Mouse (Mus musculus): Measurements from ENCODE around the gene Cops9. TPM values are rescaled to one million over a fixed set of nuclear protein-coding genes. Genes with fewer than 3 reads are reported as not detected.

Cops9 gene
- polyA plus RNA-seq, 1 experiment, result 507 TPM

GRCm38 (mm10) chr1:92617488-92617887, 24.3 kb downstream of the Cops9 start, which contains the start of gene Olfr12:
TSS of gene Olfr12 (plus strand) at chr1:92617788.
- peak within 1 kb of the TSS; percentile 22 for H3K4me2 ChIP-seq (ENCODE audit: low read depth)
- no peak within 1 kb of the TSS for H3ac ChIP-seq (ENCODE audit: control insufficient read depth, insufficient read length)
- TF ChIP-seq TCF3 (IDR thresholded peaks at IDR 0.05; ENCODE audit: insufficient read length, low read depth) (no peak), TCF12 (IDR thresholded peaks at IDR 0.05; ENCODE audit: insufficient read depth, poor library complexity, severe bottlenecking) (no peak), POLR2AphosphoS2 (IDR thresholded peaks at IDR 0.05; ENCODE audit: insufficient read length, low read depth) (no peak), USF1 (IDR thresholded peaks at IDR 0.05; ENCODE audit: low read depth) (no peak), E2F4 (IDR thresholded peaks at IDR 0.05; ENCODE audit: insufficient read depth) (no peak), MYOD1 (IDR thresholded peaks at IDR 0.05; ENCODE audit: control insufficient read depth in 1 of 3, insufficient read length in 2 of 3, low read depth in 2 of 3) (no peak), POLR2A (IDR thresholded peaks at IDR 0.05; ENCODE audit: insufficient read length, low read depth) (no peak), CEBPB (IDR thresholded peaks at IDR 0.05; ENCODE audit: insufficient read depth, poor library complexity, severe bottlenecking) (no peak)
- no peak within 1 kb of the TSS for H3K4me3 ChIP-seq
- H3K36me3 ChIP-seq (ENCODE audit: control insufficient read depth, insufficient read depth), result no peaks in the 10 kb centered on the region
- H3K27me3 ChIP-seq (ENCODE audit: control insufficient read depth, insufficient read depth, insufficient read length), result no peaks in the 10 kb centered on the region
- no peaks in the 10 kb centered on the region for H3K79me2 ChIP-seq (ENCODE audit: control insufficient read depth, insufficient read depth)

- Histone ChIP-seq H3K4me3 (no peak overlapping the region), H3K27me3 (ENCODE audit: control insufficient read depth, insufficient read depth, insufficient read length) (no peaks in the 10 kb centered on the region), H3ac (ENCODE audit: control insufficient read depth, insufficient read length) (no peak overlapping the region), H3K79me2 (ENCODE audit: control insufficient read depth, insufficient read depth) (no peaks in the 10 kb centered on the region), H3K4me2 (ENCODE audit: low read depth) (peak overlapping the region; percentile 22), H3K36me3 (ENCODE audit: control insufficient read depth, insufficient read depth) (no peaks in the 10 kb centered on the region)
- TF ChIP-seq CEBPB (IDR thresholded peaks at IDR 0.05; ENCODE audit: insufficient read depth, poor library complexity, severe bottlenecking) (no peak), POLR2AphosphoS2 (IDR thresholded peaks at IDR 0.05; ENCODE audit: insufficient read length, low read depth) (no peak), TCF3 (IDR thresholded peaks at IDR 0.05; ENCODE audit: insufficient read length, low read depth) (no peak), MAX (IDR thresholded peaks at IDR 0.05; ENCODE audit: low read depth) (no peak), MYOD1 (IDR thresholded peaks at IDR 0.05; ENCODE audit: control insufficient read depth in 1 of 3, insufficient read length in 2 of 3, low read depth in 2 of 3) (no peak), USF1 (IDR thresholded peaks at IDR 0.05; ENCODE audit: low read depth) (no peak), POLR2A (IDR thresholded peaks at IDR 0.05; ENCODE audit: insufficient read length, low read depth) (no peak), MYOG (IDR thresholded peaks at IDR 0.05; ENCODE audit: control insufficient read depth in 1 of 3, insufficient read depth in 1 of 3, insufficient read length in 2 of 3, low read depth in 2 of 3) (no peak), SRF (IDR thresholded peaks at IDR 0.05; ENCODE audit: control insufficient read depth, insufficient read length, low read depth) (no peak), REST (IDR thresholded peaks at IDR 0.05; ENCODE audit: insufficient read depth, insufficient read length) (no peak), TCF12 (IDR thresholded peaks at IDR 0.05; ENCODE audit: insufficient read depth, poor library complexity, severe bottlenecking) (no peak), E2F4 (IDR thresholded peaks at IDR 0.05; ENCODE audit: insufficient read depth) (no peak)
Measured at GRCm38 (mm10) chr1:92616046-92616445, 25.7 kb downstream of the Cops9 start.

GRCm38 (mm10) chr1:92614516-92614915, 27.3 kb downstream of the Cops9 start:
- no peaks in the 10 kb centered on the region for H3K27me3 ChIP-seq (ENCODE audit: control insufficient read depth, insufficient read depth, insufficient read length)
- H3K36me3 ChIP-seq (ENCODE audit: control insufficient read depth, insufficient read depth), result no peaks in the 10 kb centered on the region
- no peak overlapping the region for H3K4me2 ChIP-seq (ENCODE audit: low read depth)
- H3ac ChIP-seq (ENCODE audit: control insufficient read depth, insufficient read length), result no peak overlapping the region
- TF ChIP-seq CEBPB (IDR thresholded peaks at IDR 0.05; ENCODE audit: insufficient read depth, poor library complexity, severe bottlenecking) (no peak), MAX (IDR thresholded peaks at IDR 0.05; ENCODE audit: low read depth) (no peak), MYOG (IDR thresholded peaks at IDR 0.05; ENCODE audit: control insufficient read depth in 1 of 3, insufficient read depth in 1 of 3, insufficient read length in 2 of 3, low read depth in 2 of 3) (no peak), TCF12 (IDR thresholded peaks at IDR 0.05; ENCODE audit: insufficient read depth, poor library complexity, severe bottlenecking) (no peak), TCF3 (IDR thresholded peaks at IDR 0.05; ENCODE audit: insufficient read length, low read depth) (no peak), SRF (IDR thresholded peaks at IDR 0.05; ENCODE audit: control insufficient read depth, insufficient read length, low read depth) (no peak), POLR2A (IDR thresholded peaks at IDR 0.05; ENCODE audit: insufficient read length, low read depth) (no peak), POLR2AphosphoS2 (IDR thresholded peaks at IDR 0.05; ENCODE audit: insufficient read length, low read depth) (no peak), E2F4 (IDR thresholded peaks at IDR 0.05; ENCODE audit: insufficient read depth) (no peak), USF1 (IDR thresholded peaks at IDR 0.05; ENCODE audit: low read depth) (no peak), MYOD1 (IDR thresholded peaks at IDR 0.05; ENCODE audit: control insufficient read depth in 1 of 3, insufficient read length in 2 of 3, low read depth in 2 of 3) (no peak), REST (IDR thresholded peaks at IDR 0.05; ENCODE audit: insufficient read depth, insufficient read length) (no peak)
- no peaks in the 10 kb centered on the region for H3K79me2 ChIP-seq (ENCODE audit: control insufficient read depth, insufficient read depth)
- no peak overlapping the region for H3K4me3 ChIP-seq

DNA sequence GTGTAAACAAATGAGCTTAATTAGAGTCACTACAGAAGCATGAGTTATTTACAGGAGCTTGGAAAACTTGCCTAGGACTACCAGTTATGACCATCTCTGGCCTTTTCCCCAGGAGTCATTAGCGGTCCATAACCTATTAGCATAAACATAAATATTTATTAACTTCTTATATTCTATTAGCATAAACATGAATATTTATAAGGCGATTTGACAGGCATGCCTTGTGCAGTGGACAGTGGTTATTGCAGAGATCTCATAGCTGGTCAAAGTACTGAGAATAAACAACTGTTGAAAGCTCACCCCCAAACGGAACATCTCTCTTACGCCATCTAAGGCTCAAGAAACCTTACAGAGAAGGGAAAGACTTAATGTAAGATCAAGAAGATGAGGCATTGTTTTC, 28.6 kb downstream of the Cops9 start:
- Histone ChIP-seq H3K79me2 (ENCODE audit: control insufficient read depth, insufficient read depth) (no peaks in the 10 kb centered on the region), H3K36me3 (ENCODE audit: control insufficient read depth, insufficient read depth) (no peaks in the 10 kb centered on the region), H3K4me2 (ENCODE audit: low read depth) (no peak overlapping the region), H3K27me3 (ENCODE audit: control insufficient read depth, insufficient read depth, insufficient read length) (peaks cover 5% of the 10 kb centered on the region), H3K4me3 (no peak overlapping the region), H3ac (ENCODE audit: control insufficient read depth, insufficient read length) (no peak overlapping the region)
- no peak for TF ChIP-seq TCF3 (IDR thresholded peaks at IDR 0.05; ENCODE audit: insufficient read length, low read depth)
- no peak for TF ChIP-seq MYOD1 (IDR thresholded peaks at IDR 0.05; ENCODE audit: control insufficient read depth in 1 of 3, insufficient read length in 2 of 3, low read depth in 2 of 3)
- no peak for TF ChIP-seq E2F4 (IDR thresholded peaks at IDR 0.05; ENCODE audit: insufficient read depth)
- TF ChIP-seq CEBPB (IDR thresholded peaks at IDR 0.05; ENCODE audit: insufficient read depth, poor library complexity, severe bottlenecking), result no peak
- TF ChIP-seq MAX (IDR thresholded peaks at IDR 0.05; ENCODE audit: low read depth), result no peak
- no peak for TF ChIP-seq POLR2A (IDR thresholded peaks at IDR 0.05; ENCODE audit: insufficient read length, low read depth)
- TF ChIP-seq SRF (IDR thresholded peaks at IDR 0.05; ENCODE audit: control insufficient read depth, insufficient read length, low read depth), result no peak
- no peak for TF ChIP-seq REST (IDR thresholded peaks at IDR 0.05; ENCODE audit: insufficient read depth, insufficient read length)
- TF ChIP-seq TCF12 (IDR thresholded peaks at IDR 0.05; ENCODE audit: insufficient read depth, poor library complexity, severe bottlenecking), result no peak

- Histone ChIP-seq H3K36me3 (ENCODE audit: control insufficient read depth, insufficient read depth) (no peaks in the 10 kb centered on the region), H3K4me3 (no peak overlapping the region), H3ac (ENCODE audit: control insufficient read depth, insufficient read length) (no peak overlapping the region), H3K4me2 (ENCODE audit: low read depth) (no peak overlapping the region), H3K79me2 (ENCODE audit: control insufficient read depth, insufficient read depth) (no peaks in the 10 kb centered on the region), H3K27me3 (ENCODE audit: control insufficient read depth, insufficient read depth, insufficient read length) (peaks cover 22% of the 10 kb centered on the region)
- TF ChIP-seq POLR2A (IDR thresholded peaks at IDR 0.05; ENCODE audit: insufficient read length, low read depth) (no peak), TCF3 (IDR thresholded peaks at IDR 0.05; ENCODE audit: insufficient read length, low read depth) (no peak)
Measured at GRCm38 (mm10) chr1:92611008-92611407, 30.8 kb downstream of the Cops9 start.

Measured in myocyte (in vitro differentiated cells).